Mouse (Mus musculus): ENCODE measurements around the gene Fam234a. TPM values are rescaled to one million over a fixed set of nuclear protein-coding genes. Genes with fewer than 3 reads are reported as not detected.
A peak's percentile ranks its signal among the peaks of the same experiment; 100 is the strongest.
"Not testable (repeated sequence)": the region's sequence is repeated elsewhere in the genome, so short reads cannot be mapped to it uniquely, and the experiment has no call there.

Fam234a gene
- polyA plus RNA-seq, 1 experiment from 2014 or later: 35.6 TPM

DNA sequence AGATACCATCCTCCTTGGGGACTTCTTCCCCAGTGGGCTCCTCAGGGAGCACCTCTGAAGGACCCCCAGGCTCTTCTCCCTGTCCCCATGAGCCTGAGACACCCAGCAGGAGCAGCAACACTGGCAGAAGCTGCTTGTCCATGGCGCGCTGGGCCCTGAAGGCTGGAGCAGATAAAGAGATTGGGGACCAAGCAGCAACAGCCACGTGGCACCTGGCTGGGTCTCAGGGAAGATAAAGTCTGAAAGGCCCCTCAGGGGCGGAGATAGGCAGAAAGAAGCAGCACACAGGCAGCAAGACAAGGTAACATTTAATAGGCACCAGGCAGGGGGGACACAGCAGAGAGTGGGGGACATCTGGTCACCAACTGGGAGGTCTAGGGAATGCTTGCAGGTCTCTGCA, 45.1 kb downstream of the Fam234a start, which contains the start of gene Pdia2:
TSS of gene Pdia2 (minus strand) at position 196 of the 400 bp plus-strand sequence.
- Histone ChIP-seq H3K4me1 (replicated peaks) (peaks cover 38% of the 10 kb centered on the region), H3K36me3 (peaks cover 21% of the 10 kb centered on the region), H3K9ac (no peak within 1 kb of the TSS), H3K27me3 (peaks cover 39% of the 10 kb centered on the region), H3K4me3 (no peak within 1 kb of the TSS), H3K9me3 (no peaks in the 10 kb centered on the region), H3K27ac (replicated peaks) (no peak within 1 kb of the TSS), H3K4me2 (peak within 1 kb of the TSS; percentile 99)
- WGBS: 76% methylated on average over 4 of the region's 4 CpGs
- ATAC-seq (ENCODE audit: low FRiP score, low read depth): no peak

DNA sequence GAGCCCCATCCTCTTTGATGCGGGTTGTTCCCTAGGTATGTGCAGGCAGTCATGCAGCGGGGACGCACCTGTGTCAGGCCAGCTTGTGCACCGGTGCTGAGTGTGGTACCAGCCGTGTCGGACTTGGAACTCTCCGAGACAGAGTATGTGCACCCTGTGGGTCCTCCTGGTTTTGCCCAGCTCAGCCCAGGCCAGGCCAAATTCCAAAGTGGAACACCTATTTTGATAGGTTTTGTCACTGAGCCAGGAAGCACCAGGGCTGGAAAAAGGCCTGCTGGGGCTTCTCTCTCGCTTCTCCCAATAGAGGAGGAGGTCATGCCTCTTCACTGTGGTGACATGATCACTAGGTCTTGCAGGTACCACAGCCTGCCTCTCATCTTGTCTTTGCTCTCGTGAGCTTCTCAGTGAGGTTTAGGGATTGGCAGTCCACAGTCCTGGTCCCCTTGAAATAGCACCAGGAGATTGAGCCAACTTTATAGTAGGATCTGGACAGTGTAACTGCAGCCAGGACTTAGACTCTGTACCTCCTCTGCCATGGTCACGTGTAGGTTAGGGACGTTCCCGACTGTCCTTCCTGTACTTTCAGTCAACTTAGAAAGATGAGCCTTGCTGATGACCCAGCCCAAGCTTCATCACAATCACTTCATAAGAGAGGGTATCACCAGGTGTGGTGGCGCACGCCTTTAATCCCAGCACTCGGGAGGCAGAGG, 51.4 kb downstream of the Fam234a start:
- no peak overlapping the region for H3K4me3 ChIP-seq
- H3K9ac ChIP-seq: no peak overlapping the region
- no peak overlapping the region for H3K27ac ChIP-seq (replicated peaks)
- H3K27me3 ChIP-seq: no peaks in the 10 kb centered on the region
- no peaks in the 10 kb centered on the region for H3K4me1 ChIP-seq (replicated peaks)
- peaks cover 73% of the 10 kb centered on the region for H3K36me3 ChIP-seq
- H3K9me3 ChIP-seq: no peaks in the 10 kb centered on the region
- no peak overlapping the region for H3K4me2 ChIP-seq
- ATAC-seq (ENCODE audit: low FRiP score, low read depth): no peak
- 98% methylated on average over 15 of the region's 15 CpGs for WGBS

GRCm38 (mm10) chr17:26191486-26191885, 52.6 kb downstream of the Fam234a start:
- not testable (repeated sequence) for ATAC-seq (ENCODE audit: low FRiP score, low read depth); H3K27me3 ChIP-seq; H3K27ac ChIP-seq (replicated peaks); H3K9me3 ChIP-seq; H3K4me2 ChIP-seq; H3K4me1 ChIP-seq (replicated peaks); H3K9ac ChIP-seq; H3K4me3 ChIP-seq
- H3K36me3 ChIP-seq: peaks cover 65% of the 10 kb centered on the region
- WGBS: 93% methylated on average over 7 of the region's 7 CpGs

DNA sequence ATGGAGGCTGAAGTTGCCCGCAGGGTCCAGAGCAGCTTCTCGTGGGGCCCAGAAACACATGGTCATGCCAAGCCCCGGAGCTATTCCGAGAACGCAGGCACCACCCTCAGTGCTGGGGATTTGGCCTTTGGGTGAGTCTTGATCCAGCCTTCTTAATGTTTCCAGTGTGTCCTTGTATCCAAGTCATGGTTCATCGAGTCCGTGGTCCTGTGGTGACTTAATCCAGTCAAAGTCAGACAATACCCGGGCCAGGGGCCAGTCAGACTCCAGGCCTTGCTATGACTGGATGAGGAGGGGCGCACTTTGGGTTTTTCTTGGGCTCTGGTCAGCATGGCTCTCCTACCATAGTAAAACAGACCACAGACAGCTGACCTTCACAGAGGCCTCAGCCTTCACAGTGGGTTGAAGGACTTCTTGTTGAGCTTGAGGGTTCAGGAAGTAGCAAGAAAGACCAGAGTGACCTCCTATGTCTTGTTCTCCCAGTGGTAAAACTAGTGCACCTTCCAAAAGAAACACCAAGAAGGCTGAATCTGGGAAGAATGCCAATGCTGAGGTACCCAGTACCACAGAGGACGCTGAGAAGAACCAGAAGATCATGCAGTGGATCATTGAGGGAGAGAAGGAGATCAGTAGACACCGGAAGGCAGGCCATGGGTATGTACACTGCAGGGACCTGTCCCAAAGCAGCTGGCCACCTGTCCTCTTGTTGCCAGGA, 55.8 kb downstream of the Fam234a start:
- peaks cover 72% of the 10 kb centered on the region for H3K36me3 ChIP-seq
- ATAC-seq (ENCODE audit: low FRiP score, low read depth): no peak
- H3K27ac ChIP-seq (replicated peaks): no peak overlapping the region
- H3K9me3 ChIP-seq: no peaks in the 10 kb centered on the region
- no peaks in the 10 kb centered on the region for H3K27me3 ChIP-seq
- H3K4me3 ChIP-seq: no peak overlapping the region
- no peak overlapping the region for H3K9ac ChIP-seq
- H3K4me1 ChIP-seq (replicated peaks): no peaks in the 10 kb centered on the region
- WGBS: 91% methylated on average over 11 of the region's 11 CpGs
- H3K4me2 ChIP-seq: no peak overlapping the region

DNA sequence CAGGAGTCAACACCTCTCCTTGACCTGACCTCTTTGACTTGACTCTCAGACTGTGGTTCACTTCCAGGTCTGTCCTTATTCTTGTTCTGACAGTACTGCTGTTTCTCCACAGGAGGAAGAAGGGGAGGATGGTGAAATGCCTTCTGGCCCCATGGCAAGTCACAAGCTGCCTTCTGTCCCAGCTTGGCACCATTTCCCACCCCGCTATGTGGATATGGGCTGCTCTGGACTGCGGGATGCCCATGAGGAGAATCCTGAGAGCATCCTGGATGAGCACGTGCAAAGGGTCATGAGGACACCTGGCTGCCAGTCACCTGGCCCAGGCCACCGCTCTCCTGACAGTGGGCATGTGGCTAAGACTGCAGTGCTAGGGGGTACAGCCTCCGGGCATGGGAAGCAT, 56.5 kb downstream of the Fam234a start:
- Histone ChIP-seq H3K4me2 (no peak overlapping the region), H3K4me1 (replicated peaks) (no peaks in the 10 kb centered on the region), H3K27ac (replicated peaks) (no peak overlapping the region), H3K9me3 (no peaks in the 10 kb centered on the region), H3K36me3 (peaks cover 68% of the 10 kb centered on the region), H3K9ac (no peak overlapping the region), H3K27me3 (no peaks in the 10 kb centered on the region), H3K4me3 (no peak overlapping the region)
- 98% methylated on average over 5 of the region's 5 CpGs for WGBS
- ATAC-seq (ENCODE audit: low FRiP score, low read depth): no peak

DNA sequence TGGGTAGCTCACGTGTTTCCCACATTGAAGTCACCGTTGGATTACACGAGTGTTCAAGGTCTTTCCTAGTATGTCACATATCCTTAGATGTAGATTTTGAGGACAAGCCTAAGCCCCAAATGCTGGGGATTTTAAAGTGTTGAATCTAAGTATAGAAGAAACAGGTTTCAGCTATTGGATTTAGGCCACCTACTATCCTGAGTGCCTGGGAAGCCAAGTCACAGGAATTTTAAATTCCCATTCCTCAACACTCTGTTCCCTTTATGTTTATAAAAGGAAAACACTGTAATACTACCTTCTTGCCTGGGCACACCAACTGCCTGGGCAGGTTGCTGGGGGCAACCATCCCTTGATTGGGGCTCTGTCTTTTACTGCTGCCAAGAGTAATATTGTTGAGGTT, 62.9 kb downstream of the Fam234a start:
- H3K4me3 ChIP-seq: no peak overlapping the region
- H3K4me2 ChIP-seq: no peak overlapping the region
- H3K27me3 ChIP-seq: no peaks in the 10 kb centered on the region
- WGBS: 96% methylated on average over 3 of the region's 3 CpGs
- no peak for ATAC-seq (ENCODE audit: low FRiP score, low read depth)
- H3K9ac ChIP-seq: no peak overlapping the region
- peaks cover 30% of the 10 kb centered on the region for H3K36me3 ChIP-seq
- no peaks in the 10 kb centered on the region for H3K4me1 ChIP-seq (replicated peaks)
- no peaks in the 10 kb centered on the region for H3K9me3 ChIP-seq
- H3K27ac ChIP-seq (replicated peaks): no peak overlapping the region

- H3K9ac ChIP-seq: no peak overlapping the region
Measured at GRCm38 (mm10) chr17:26178611-26179010, 65.4 kb downstream of the Fam234a start.

DNA sequence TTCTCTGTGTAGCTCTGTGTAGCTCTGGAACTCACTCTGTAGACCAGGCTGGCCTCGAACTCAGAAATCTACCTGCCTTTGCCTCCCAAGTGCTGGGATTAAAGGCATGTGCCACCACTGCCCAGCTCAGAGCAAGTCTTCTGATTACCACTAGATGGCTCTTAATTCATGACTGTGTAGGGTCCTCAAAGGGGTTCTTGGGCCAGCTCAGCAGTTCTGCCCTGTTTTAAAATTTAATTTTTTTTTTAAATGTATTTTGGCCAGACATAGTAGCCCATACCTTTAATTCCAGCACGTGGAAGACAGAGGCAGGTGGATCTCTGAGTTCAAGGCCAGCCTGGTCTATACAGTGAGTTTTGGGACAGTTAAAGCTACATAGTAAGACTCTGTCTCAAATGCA, 68.8 kb downstream of the Fam234a start:
- H3K4me2 ChIP-seq; H3K4me3 ChIP-seq; ATAC-seq (ENCODE audit: low FRiP score, low read depth); H3K27ac ChIP-seq (replicated peaks); H3K27me3 ChIP-seq; H3K9ac ChIP-seq; H3K9me3 ChIP-seq; H3K4me1 ChIP-seq (replicated peaks): not testable (repeated sequence)
- 89% methylated on average over 2 of the region's 2 CpGs for WGBS
- peaks cover 17% of the 10 kb centered on the region for H3K36me3 ChIP-seq

More at GRCm38 (mm10) chr17:26178611-26179010, 65.4 kb downstream of the Fam234a start:
- no peak for ATAC-seq (ENCODE audit: low FRiP score, low read depth)
- H3K9me3 ChIP-seq: no peaks in the 10 kb centered on the region
- H3K27me3 ChIP-seq: no peaks in the 10 kb centered on the region
- no peak overlapping the region for H3K4me3 ChIP-seq
- H3K4me1 ChIP-seq (replicated peaks): no peaks in the 10 kb centered on the region
- peaks cover 24% of the 10 kb centered on the region for H3K36me3 ChIP-seq
- H3K27ac ChIP-seq (replicated peaks): no peak overlapping the region
- no peak overlapping the region for H3K4me2 ChIP-seq

- Histone ChIP-seq H3K4me3 (no peak overlapping the region), H3K4me1 (replicated peaks) (no peaks in the 10 kb centered on the region; the same call in 1 of the 2 replicates), H3K4me2 (no peak overlapping the region), H3K27me3 (no peaks in the 10 kb centered on the region), H3K27ac (replicated peaks) (no peak overlapping the region), H3K36me3 (no peaks in the 10 kb centered on the region), H3K9ac (no peak overlapping the region), H3K9me3 (no peaks in the 10 kb centered on the region)
- ATAC-seq (ENCODE audit: low FRiP score, low read depth): no peak
- WGBS: 97% methylated on average over 2 of the region's 2 CpGs
Measured at GRCm38 (mm10) chr17:26168039-26168438, 76.0 kb downstream of the Fam234a start.

- Histone ChIP-seq H3K36me3 (no peaks in the 10 kb centered on the region), H3K4me1 (replicated peaks) (no peaks in the 10 kb centered on the region; the same call in 1 of the 2 replicates), H3K27me3 (no peaks in the 10 kb centered on the region), H3K4me3 (no peak overlapping the region), H3K9ac (no peak overlapping the region), H3K27ac (replicated peaks) (no peak overlapping the region), H3K9me3 (no peaks in the 10 kb centered on the region), H3K4me2 (no peak overlapping the region)
- WGBS: 100% methylated on average over 1 of the region's 1 CpGs
- no peak for ATAC-seq (ENCODE audit: low FRiP score, low read depth)
Measured at GRCm38 (mm10) chr17:26162736-26163135, 81.3 kb downstream of the Fam234a start.

All from hindbrain, embryonic 15.5 days (tissue).